Mouse (Mus musculus): ENCODE measurements around the gene Trib3. TPM values are rescaled to one million over a fixed set of nuclear protein-coding genes. Genes with fewer than 3 reads are reported as not detected.

The Trib3 gene
- 6.1 and 7.2 TPM in 2 replicates for polyA plus RNA-seq (2016; fragmentation: Nextera tagmentation; extraction: Ambion mirVana)

DNA sequence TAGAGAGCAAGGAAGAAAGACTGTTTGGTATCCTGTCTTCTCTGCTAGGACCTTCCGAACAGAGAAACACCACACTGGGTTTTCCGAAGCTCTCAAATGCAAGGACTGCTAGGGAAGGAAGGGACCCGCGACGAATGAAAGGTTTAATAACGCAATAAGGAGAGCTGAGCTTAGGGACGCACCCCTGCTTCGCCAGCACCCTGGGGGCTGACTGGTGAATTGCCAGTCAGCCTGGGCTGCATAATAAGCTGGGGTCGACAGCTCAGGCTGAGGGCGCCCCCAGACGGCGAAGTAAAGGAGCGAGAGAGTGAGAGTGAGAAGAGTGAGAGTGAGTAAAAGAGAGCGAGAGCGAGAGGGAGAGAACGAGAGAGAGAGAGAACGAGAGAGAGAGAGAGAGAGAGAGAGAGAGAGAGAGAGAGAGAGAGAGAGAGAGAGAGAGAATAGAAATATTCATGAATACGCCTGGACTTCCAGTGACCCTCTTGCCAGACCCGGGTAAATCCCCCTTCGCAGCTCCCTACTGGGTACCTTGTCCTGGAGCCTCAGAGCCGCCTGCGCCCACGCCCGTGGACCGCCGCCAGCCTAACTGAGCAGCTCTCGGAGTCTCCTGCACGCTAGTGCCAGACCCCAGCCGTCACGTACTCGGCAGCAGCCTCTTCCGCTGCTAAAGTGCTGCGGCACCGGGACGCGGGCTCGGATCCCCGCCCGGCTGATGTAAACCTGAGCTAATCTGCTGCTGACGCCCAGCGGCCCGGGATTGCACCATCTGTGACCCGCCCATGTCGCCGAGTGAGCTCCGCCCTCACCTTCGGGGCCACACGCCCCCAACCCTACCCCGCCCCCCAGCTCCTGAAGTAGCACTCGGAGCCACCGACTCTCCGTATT, at the start of gene Trib3:
Gene Trib3 (minus strand): TSS at position 704 of the 885 bp plus-strand sequence.
- Histone ChIP-seq H3K27me3 (replicated peaks) (peaks cover 13% of the 10 kb centered on the region; the same call in 1 of the 2 replicates), H3K4me2 (peak within 1 kb of the TSS; percentile 97), H3K4me3 (peak within 1 kb of the TSS; percentile 68), H3K4me1 (peaks cover 64% of the 10 kb centered on the region), H3K9me3 (replicated peaks) (no peaks in the 10 kb centered on the region), H3K9ac (peak within 1 kb of the TSS; percentile 77), H3K27ac (peak within 1 kb of the TSS; percentile 75), H3K36me3 (0 out of 2 replicates have a peak, but pooled peaks cover 6% of the 10 kb centered on the region)
- 1% methylated on average over 51 of the region's 52 CpGs for WGBS (ENCODE audit: insufficient replicate concordance)
- ATAC-seq = peak; percentile 81

DNA sequence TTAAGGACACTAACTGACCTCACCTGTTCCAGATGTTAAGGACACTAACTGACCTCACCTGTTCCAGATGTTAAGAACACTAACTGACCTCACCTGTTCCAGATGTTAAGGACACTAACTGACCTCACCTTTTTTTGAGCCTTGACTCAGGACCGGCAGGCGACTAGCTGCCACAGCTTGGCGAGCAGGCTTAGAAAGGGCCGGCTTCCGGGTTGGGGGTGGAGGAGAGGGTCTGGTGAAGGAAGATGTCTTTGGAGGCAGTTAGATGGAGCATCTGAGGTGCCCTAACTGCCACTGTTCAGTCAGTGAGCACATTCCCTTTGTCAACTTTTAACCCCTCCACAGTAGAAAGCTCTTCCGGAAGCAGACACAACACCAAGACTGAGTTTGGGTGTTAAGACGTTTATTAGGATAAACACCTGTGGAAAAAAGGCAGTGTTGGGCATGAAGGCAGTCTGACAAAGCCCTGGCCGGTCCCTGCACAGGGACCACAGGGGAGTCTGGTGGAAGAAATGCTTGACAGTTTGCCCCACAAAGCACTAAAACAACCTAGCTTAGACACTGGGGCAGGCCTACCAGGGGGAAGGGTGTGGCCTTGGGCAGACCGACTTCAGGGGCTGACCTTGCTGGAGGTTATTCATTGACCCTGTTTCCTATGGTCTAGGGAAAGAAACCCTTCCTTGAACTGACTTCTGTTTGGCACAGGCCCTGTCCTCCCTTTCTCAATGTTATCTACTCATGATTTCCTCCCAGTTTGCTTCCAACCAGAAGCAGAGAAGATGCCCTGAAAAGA, 49.6 kb upstream of the Trib3 start:
- H3K4me2 ChIP-seq = no peak overlapping the region
- 59% methylated on average over 9 of the region's 9 CpGs for WGBS (ENCODE audit: insufficient replicate concordance)
- no peaks in the 10 kb centered on the region for H3K9me3 ChIP-seq (replicated peaks)
- no peak overlapping the region for H3K27ac ChIP-seq
- ATAC-seq = no peak
- H3K4me3 ChIP-seq = no peak overlapping the region
- H3K9ac ChIP-seq = no peak overlapping the region
- peaks cover 45% of the 10 kb centered on the region for H3K4me1 ChIP-seq
- no peaks in the 10 kb centered on the region for H3K27me3 ChIP-seq (replicated peaks)
- no peaks in the 10 kb centered on the region for H3K36me3 ChIP-seq

DNA sequence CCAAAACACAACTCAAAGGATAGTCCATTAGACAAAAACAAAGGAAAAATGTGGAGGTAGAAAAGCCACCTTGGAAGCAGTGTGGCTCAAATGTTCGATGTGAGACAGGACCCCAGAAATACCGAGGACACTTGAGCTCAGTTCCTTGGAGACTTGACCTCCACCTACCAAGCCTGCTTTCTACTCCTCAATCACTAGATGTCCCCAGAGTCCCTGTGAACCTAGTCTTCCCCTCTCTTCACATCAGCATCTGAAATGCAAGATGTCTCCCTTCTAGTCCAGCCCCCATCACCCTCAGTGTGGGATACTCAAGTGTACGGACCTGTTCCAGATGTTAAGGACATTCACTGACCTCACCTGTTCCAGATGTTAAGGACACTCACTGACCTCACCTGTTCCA, 49.0 kb upstream of the Trib3 start:
- Histone ChIP-seq H3K4me1 (peaks cover 42% of the 10 kb centered on the region), H3K4me2 (no peak overlapping the region), H3K36me3 (no peaks in the 10 kb centered on the region), H3K27me3 (replicated peaks) (no peaks in the 10 kb centered on the region), H3K9me3 (replicated peaks) (no peaks in the 10 kb centered on the region), H3K27ac (no peak overlapping the region), H3K9ac (no peak overlapping the region), H3K4me3 (no peak overlapping the region)
- 23% methylated on average over 3 of the region's 3 CpGs for WGBS (ENCODE audit: insufficient replicate concordance)
- ATAC-seq = no peak

DNA sequence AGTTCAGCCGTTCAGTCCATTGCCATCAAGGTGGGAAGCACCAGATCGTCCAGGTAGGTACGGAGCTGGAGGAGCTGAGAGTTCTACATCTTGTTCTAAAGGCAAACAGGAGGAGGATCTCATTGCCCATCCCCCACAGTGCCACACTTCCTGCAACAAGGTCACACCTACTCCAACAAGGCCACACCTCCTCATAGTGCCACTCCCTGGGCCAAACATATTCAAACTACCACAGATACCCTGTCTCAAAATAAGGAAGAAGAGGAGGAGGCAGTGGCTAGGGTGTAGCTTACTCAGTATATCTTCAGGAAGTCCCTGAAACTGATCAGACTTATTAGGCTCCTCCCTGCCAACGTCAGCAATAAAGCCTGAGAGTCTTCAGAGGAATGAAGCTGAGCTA, 40.4 kb upstream of the Trib3 start:
- H3K9me3 ChIP-seq (replicated peaks) = no peaks in the 10 kb centered on the region
- no peaks in the 10 kb centered on the region for H3K36me3 ChIP-seq
- H3K9ac ChIP-seq = no peak overlapping the region
- H3K27me3 ChIP-seq (replicated peaks) = no peaks in the 10 kb centered on the region
- ATAC-seq = no peak
- H3K4me2 ChIP-seq = no peak overlapping the region
- no peak overlapping the region for H3K27ac ChIP-seq
- WGBS (ENCODE audit: insufficient replicate concordance) = 72% methylated on average over 4 of the region's 4 CpGs
- no peaks in the 10 kb centered on the region for H3K4me1 ChIP-seq
- no peak overlapping the region for H3K4me3 ChIP-seq

DNA sequence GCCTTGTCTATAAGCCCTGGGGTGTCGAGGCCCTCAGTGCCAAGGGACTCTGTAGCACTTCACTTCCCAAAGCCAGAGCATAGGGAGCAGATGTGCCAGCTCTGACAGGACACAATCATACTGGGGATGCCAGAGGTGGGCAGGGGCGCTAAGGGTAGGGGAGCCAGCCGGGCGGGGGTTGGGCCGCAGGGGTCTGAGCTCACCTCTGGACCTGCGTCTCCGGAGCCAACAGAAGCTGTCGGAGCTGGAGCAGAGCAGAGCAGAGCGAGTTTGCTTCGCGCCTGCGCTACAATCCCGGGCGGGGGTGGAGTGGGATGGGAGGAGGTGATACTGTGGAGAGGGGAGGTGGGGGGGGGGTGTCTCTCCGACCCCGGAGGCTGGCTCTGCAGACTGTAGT, 32.5 kb upstream of the Trib3 start, which contains the start of gene Nrsn2:
Gene Nrsn2 (minus strand): TSS at position 294 of the 397 bp plus-strand sequence.
- Histone ChIP-seq H3K9me3 (replicated peaks) (no peaks in the 10 kb centered on the region), H3K27me3 (replicated peaks) (peaks cover 54% of the 10 kb centered on the region), H3K4me1 (0 out of 2 replicates have a peak, but pooled peaks cover 8% of the 10 kb centered on the region), H3K36me3 (no peaks in the 10 kb centered on the region), H3K4me3 (no peak within 1 kb of the TSS), H3K4me2 (no peak within 1 kb of the TSS), H3K27ac (no peak within 1 kb of the TSS), H3K9ac (no peak within 1 kb of the TSS)
- 0 out of 2 replicates have a peak, but pooled peaks have one; percentile 21 for ATAC-seq
- 7% methylated on average over 16 of the region's 16 CpGs for WGBS (ENCODE audit: insufficient replicate concordance)

DNA sequence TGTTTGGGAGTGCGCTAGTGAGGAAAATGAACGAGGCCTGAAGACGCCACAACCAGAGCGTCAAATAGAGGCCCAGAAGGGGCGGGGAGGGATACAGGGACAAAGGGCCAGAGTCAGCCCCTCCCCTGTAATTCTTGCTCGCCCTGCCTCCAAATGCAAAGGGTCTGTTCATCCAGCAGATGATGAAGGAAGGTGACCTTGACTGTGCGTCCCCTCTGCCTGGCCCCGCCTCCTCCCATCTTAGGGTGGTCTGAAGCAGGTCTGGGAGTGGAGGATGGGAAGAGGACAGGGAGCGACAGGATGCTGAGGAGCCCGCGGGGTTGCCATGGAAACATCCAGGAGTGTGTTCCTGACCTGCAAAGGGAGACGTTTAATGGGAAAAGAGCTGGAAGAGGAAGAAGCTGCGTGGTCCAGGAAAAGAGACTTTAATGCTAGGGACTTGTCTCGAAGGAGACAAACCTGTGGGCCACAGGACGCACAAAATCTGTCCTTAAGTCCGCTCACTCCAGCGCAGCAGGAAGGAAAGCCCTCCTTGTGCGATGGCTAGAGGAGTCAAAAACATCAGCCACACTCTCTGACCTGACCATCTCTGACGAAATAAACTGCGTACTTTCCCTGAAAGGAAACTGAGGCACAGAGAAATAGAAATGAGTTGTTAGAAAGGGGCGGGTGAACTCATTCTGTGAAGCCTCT, 32.0 kb upstream of the Trib3 start:
- Histone ChIP-seq H3K4me1 (0 out of 2 replicates have a peak, but pooled peaks cover 8% of the 10 kb centered on the region), H3K36me3 (no peaks in the 10 kb centered on the region), H3K9me3 (replicated peaks) (no peaks in the 10 kb centered on the region), H3K9ac (no peak overlapping the region), H3K4me2 (no peak overlapping the region), H3K27ac (no peak overlapping the region), H3K4me3 (no peak overlapping the region), H3K27me3 (replicated peaks) (peaks cover 59% of the 10 kb centered on the region)
- ATAC-seq = no peak
- 12% methylated on average over 21 of the region's 21 CpGs for WGBS (ENCODE audit: insufficient replicate concordance)

DNA sequence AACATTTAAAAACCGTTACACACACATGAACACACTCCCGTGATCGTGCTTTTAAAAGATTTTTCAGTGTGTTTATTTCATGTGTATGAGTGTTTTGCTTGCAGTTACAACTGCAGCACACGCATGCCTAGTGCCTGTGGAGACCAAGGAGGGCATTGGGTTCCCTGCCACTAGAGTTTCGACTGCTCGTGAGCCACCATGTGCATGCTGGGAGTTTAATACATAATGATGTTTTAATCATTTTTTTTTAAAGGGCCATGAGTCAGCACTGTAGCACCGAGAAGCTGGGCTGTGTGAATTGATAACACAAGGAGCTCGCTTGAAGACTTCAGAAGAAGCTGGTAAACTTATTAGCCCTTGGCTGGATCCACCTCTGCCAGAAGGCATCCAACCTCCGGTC, 29.7 kb upstream of the Trib3 start:
- Histone ChIP-seq H3K4me2 (no peak overlapping the region), H3K9ac (no peak overlapping the region), H3K27ac (no peak overlapping the region), H3K27me3 (replicated peaks) (peaks cover 74% of the 10 kb centered on the region), H3K4me3 (no peak overlapping the region), H3K36me3 (no peaks in the 10 kb centered on the region), H3K4me1 (0 out of 2 replicates have a peak, but pooled peaks cover 10% of the 10 kb centered on the region), H3K9me3 (replicated peaks) (no peaks in the 10 kb centered on the region)
- WGBS (ENCODE audit: insufficient replicate concordance) = 61% methylated on average over 9 of the region's 9 CpGs
- peak; percentile 21; the same call in 1 of the 2 replicates for ATAC-seq

DNA sequence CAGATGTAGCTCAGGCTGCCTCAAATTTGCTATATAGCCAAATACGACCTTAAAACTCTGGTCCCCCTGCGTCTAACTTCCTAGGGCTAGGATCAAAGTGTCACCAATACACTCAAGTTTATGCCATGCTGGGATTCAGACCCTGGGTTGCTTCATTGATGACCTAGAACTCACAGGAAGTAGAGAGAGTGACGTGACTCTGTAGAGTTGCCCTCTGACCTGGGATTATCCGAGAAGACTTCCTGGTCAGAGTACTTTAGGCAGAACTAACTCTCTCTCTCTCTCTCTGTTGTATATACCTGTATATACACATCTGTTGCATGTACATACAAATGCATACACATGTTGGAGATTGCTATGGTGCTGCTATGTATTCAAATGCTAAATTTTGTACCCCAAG, 28.8 kb upstream of the Trib3 start:
- H3K27ac ChIP-seq = no peak overlapping the region
- 44% methylated on average over 4 of the region's 4 CpGs for WGBS (ENCODE audit: insufficient replicate concordance)
- no peak overlapping the region for H3K9ac ChIP-seq
- H3K4me3 ChIP-seq = no peak overlapping the region
- H3K9me3 ChIP-seq (replicated peaks) = no peaks in the 10 kb centered on the region
- no peak for ATAC-seq
- no peaks in the 10 kb centered on the region for H3K36me3 ChIP-seq
- peaks cover 66% of the 10 kb centered on the region for H3K27me3 ChIP-seq (replicated peaks)
- H3K4me2 ChIP-seq = no peak overlapping the region
- H3K4me1 ChIP-seq = 0 out of 2 replicates have a peak, but pooled peaks cover 11% of the 10 kb centered on the region

DNA sequence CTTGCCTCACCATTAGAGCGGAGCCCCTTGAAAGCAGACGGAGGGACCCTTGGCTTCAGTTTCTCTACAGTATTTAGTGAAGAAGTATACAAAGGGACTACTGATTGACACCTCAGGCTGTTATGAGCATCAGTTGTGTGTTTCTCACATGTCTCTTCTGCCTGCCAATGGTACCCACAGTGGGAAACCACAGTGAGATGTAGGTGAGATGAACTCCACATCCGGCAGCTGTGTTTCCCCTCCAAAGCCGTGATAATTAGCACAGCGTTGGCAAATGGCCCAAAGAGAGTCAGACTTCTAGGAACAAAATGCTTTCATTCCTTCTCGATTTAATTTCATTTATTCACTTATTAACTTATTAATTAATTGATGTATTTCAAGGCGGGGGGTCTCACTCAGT, 28.3 kb upstream of the Trib3 start:
- Histone ChIP-seq H3K27me3 (replicated peaks) (peaks cover 65% of the 10 kb centered on the region), H3K9me3 (replicated peaks) (no peaks in the 10 kb centered on the region), H3K9ac (no peak overlapping the region), H3K4me2 (no peak overlapping the region), H3K4me3 (no peak overlapping the region), H3K27ac (no peak overlapping the region), H3K36me3 (no peaks in the 10 kb centered on the region), H3K4me1 (0 out of 2 replicates have a peak, but pooled peaks cover 11% of the 10 kb centered on the region)
- 68% methylated on average over 7 of the region's 7 CpGs for WGBS (ENCODE audit: insufficient replicate concordance)
- ATAC-seq = no peak

DNA sequence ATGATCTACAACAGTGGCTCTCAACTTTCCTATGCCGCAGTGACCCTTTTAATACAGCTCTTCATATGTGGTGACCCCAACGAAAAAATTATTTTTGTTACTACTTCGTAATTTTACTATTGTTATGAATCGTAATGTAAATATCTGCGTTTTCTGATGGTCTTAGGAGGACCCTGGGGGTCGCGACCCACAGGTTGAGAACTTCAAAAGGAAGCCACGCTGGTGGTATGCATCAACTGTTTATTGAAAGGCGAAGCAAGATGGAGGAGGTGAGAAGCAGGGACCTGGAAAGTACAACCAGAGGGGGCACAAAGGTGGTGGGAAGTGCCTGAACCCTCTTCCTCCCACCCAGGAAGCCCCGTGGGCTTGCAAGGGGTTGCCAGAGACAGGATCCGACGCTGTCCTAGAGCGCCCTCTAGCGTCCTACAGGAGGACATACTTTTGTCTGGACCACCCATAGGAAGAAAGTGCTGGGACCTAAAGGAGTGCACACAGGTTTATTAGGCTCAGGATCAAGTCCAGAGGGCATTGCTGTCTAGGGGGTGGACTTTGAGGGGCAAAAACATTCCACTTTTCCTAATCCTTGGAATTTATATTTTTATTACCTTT, 24.8 kb upstream of the Trib3 start:
- H3K27me3 ChIP-seq (replicated peaks) = peaks cover 31% of the 10 kb centered on the region
- no peaks in the 10 kb centered on the region for H3K36me3 ChIP-seq
- H3K4me3 ChIP-seq = no peak overlapping the region
- 20% methylated on average over 14 of the region's 14 CpGs for WGBS (ENCODE audit: insufficient replicate concordance)
- no peak overlapping the region for H3K4me2 ChIP-seq
- H3K9me3 ChIP-seq (replicated peaks) = no peaks in the 10 kb centered on the region
- no peak for ATAC-seq
- peaks cover 9% of the 10 kb centered on the region for H3K4me1 ChIP-seq
- H3K9ac ChIP-seq = no peak overlapping the region
- H3K27ac ChIP-seq = no peak overlapping the region

DNA sequence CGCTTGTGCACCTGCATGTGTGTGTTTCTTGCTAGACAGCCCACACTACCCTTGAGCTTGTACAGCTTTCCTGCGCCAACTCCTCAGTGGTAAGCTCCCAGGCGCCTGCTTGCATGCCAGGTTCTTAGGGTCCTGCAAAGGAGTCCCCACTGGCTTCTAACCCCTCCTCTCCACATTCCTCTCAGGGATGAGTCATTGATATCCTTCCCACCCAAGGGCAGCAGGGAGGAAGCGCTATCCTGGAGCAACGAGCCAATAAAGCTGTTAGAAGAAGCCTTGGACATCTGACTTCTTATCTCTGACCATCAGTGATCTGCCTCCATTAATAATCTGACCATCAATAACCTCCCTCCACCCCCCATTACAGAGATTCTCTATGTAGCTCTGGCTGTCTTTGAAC, 24.1 kb upstream of the Trib3 start:
- Histone ChIP-seq H3K4me3 (no peak overlapping the region), H3K27ac (no peak overlapping the region), H3K36me3 (no peaks in the 10 kb centered on the region), H3K4me2 (no peak overlapping the region), H3K9me3 (replicated peaks) (no peaks in the 10 kb centered on the region), H3K4me1 (peaks cover 10% of the 10 kb centered on the region), H3K27me3 (replicated peaks) (peaks cover 31% of the 10 kb centered on the region), H3K9ac (no peak overlapping the region)
- no peak for ATAC-seq
- 58% methylated on average over 5 of the region's 5 CpGs for WGBS (ENCODE audit: insufficient replicate concordance)
